Mouse (Mus musculus) lung, postnatal 0 days (tissue): Measurements from ENCODE around the gene Hist1h2bk. TPM values are rescaled to one million over a fixed set of nuclear protein-coding genes. Genes with fewer than 3 reads are reported as not detected.

Source experiments
- ATAC-seq: fragments of 200-750 bp; cut with Nextera tagmentation; 2 replicates; pipeline ENCODE4 v1.8.0; 2017; ENCODE audit warnings: moderate library complexity
- DNase-seq: peaks from one replicate; pipeline ENCODE4 v3.0.0-alpha.2; 2016; ENCODE audit warnings: low spot score
- H3K27ac ChIP-seq: fragments of 300-500 bp; sonication (generic); 2 replicates; pipeline ENCODE4 v1.5.1; 2014; ENCODE audit warnings: antibody characterized with exemption, mild to moderate bottlenecking, low read length, mixed read lengths
- H3K27me3 ChIP-seq: fragments of 300-500 bp; sonication (generic); replicated peaks from 2 replicates; pipeline ENCODE4 v1.6.1; 2014; ENCODE audit warnings: low read length, mixed read lengths; ENCODE audit not compliant: insufficient read depth
- H3K36me3 ChIP-seq: fragments of 300-500 bp; sonication (generic); 2 replicates; pipeline ENCODE4 v1.6.1; 2014; ENCODE audit warnings: low read length, mixed read lengths; ENCODE audit not compliant: insufficient read depth
- H3K4me1 ChIP-seq: fragments of 300-500 bp; sonication (generic); 2 replicates; pipeline ENCODE4 v1.6.1; 2014; ENCODE audit warnings: antibody characterized with exemption, low read depth, low read length, mixed read lengths; ENCODE audit not compliant: insufficient read depth
- H3K4me2 ChIP-seq: fragments of 300-500 bp; sonication (generic); replicated peaks from 2 replicates; pipeline ENCODE4 v1.6.1; 2014; ENCODE audit warnings: low read depth, mild to moderate bottlenecking, low read length, moderate library complexity, mixed read lengths
- H3K4me3 ChIP-seq: fragments of 300-500 bp; sonication (generic); 2 replicates; pipeline ENCODE4 v1.5.1; 2014; ENCODE audit warnings: low read depth, low read length
- H3K9ac ChIP-seq: fragments of 300-500 bp; sonication (generic); replicated peaks from 2 replicates; pipeline ENCODE4 v1.6.1; 2014; ENCODE audit warnings: low read depth, mild to moderate bottlenecking
- H3K9me3 ChIP-seq: fragments of 300-500 bp; sonication (generic); 2 replicates; pipeline ENCODE4 v1.6.1; 2016; ENCODE audit warnings: low read length, mixed read lengths
- CTCF ChIP-seq: IDR thresholded peaks from 2 replicates; pipeline ENCODE4 v1.5.1; 2016; ENCODE audit warnings: antibody characterized with exemption, mild to moderate bottlenecking
- EP300 ChIP-seq: IDR thresholded peaks from 2 replicates; pipeline ENCODE4 v1.6.1; 2016; ENCODE audit warnings: antibody characterized with exemption, mild to moderate bottlenecking, control low read depth
- WGBS: fragments of 180-500 bp; shearing (Covaris S2); extraction: QIAGEN DNeasy Blood & Tissue Kit; methylation state at CpG from one replicate; pipeline ENCODE4 v1.1.7; 2014; 5-methylcytosine and 5-hydroxymethylcytosine counted together
- polyA plus RNA-seq: library from polyadenylated mRNA; unstranded; fragments of >200 nt; fragmentation: Nextera tagmentation; extraction: Ambion mirVana; gene quantifications from 2 replicates; pipeline ENCODE4 v1.2.1, GENCODE M21; 2015

Gene Hist1h2bk
- polyA plus RNA-seq, 1 experiment from 2014 or later = 0.45 TPM

DNA sequence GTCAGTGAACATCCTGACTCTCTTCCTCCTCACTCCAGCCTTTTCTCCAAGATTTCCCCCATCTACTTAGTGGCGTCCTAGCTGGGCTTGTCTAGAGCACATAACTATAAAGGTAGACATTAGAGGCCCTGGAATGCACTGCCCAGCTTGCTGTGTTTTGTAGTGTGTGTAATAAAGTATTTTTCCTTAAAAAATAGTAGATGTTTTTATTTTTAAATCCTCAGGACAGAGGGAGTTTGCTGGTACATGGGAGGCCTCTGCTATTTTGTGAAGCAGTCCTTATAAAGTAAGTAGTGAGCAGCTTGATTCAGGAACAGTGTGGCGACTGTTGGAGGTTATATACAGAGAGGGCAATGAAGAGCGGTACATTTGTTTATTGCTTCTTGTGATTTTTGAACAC lies 27.0 kb upstream of the Hist1h2bk start:
- no peak overlapping the region for H3K4me2 ChIP-seq
- no peaks in the 10 kb centered on the region for H3K9me3 ChIP-seq
- DNase-seq = no peak
- H3K4me3 ChIP-seq = no peak overlapping the region
- WGBS = 80% methylated on average over 3 of the region's 3 CpGs
- no peak for TF ChIP-seq EP300
- TF ChIP-seq CTCF = no peak
- H3K27me3 ChIP-seq = peaks cover 68% of the 10 kb centered on the region
- H3K4me1 ChIP-seq = peaks cover 4% of the 10 kb centered on the region; the same call in 1 of the 2 replicates
- H3K9ac ChIP-seq = no peak overlapping the region
- no peak overlapping the region for H3K27ac ChIP-seq
- no peaks in the 10 kb centered on the region for H3K36me3 ChIP-seq
- ATAC-seq = no peak

DNA sequence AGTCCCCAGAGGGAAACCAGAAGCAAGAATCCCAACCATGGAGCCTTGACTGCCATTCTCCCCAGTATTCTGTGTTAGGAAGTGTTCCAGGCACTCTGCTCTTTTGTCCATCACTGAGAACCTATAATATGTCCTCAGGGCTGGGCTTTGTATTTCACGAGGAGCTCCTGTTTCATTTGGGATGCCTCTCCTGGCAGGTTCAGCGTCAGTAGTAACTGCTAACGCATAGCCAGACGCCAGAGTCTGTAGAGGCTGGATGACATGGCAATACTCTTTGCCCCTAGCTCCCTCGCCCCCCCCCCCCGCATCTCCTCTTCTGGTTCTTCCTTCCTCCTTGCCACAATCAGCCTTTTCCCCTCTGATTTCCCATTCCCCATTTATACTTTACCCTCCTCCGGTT lies 26.0 kb upstream of the Hist1h2bk start, which contains the start of gene Prss16:
Gene Prss16, minus strand, starts transcription at position 101 of the 400 bp plus-strand sequence.
- no peak for ATAC-seq
- Histone ChIP-seq H3K4me1 (peaks cover 9% of the 10 kb centered on the region; the same call in 1 of the 2 replicates), H3K27ac (no peak within 1 kb of the TSS), H3K27me3 (peaks cover 70% of the 10 kb centered on the region), H3K9me3 (no peaks in the 10 kb centered on the region), H3K4me2 (no peak within 1 kb of the TSS), H3K9ac (no peak within 1 kb of the TSS), H3K36me3 (no peaks in the 10 kb centered on the region), H3K4me3 (no peak within 1 kb of the TSS)
- 31% methylated on average over 7 of the region's 7 CpGs for WGBS
- DNase-seq = no peak
- TF ChIP-seq CTCF (no peak), EP300 (no peak)

DNA sequence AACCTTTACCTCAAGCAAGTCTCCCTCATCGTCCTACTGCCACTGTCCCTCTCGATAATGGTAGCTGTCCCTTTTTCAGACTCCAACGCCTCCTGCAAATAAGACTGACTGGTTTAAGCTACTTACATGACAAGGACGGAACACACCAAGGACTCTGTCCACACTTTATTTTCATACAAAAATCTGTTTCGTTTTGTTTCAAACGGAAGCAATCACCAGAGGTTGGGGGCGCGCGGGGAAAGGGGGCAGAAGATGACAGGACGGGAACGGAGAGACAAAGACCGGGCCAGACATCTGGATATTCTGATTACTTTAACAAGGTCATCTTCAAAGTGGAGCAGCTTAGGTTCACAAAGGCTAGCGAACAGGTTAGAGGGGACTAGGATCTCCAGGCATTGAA lies 22.0 kb upstream of the Hist1h2bk start:
- Histone ChIP-seq H3K9me3 (no peaks in the 10 kb centered on the region), H3K36me3 (no peaks in the 10 kb centered on the region), H3K9ac (no peak overlapping the region), H3K4me2 (peak overlapping the region; percentile 52), H3K27ac (no peak overlapping the region), H3K27me3 (peaks cover 43% of the 10 kb centered on the region), H3K4me3 (peak overlapping the region; percentile 24; the same call in 1 of the 2 replicates), H3K4me1 (peaks cover 5% of the 10 kb centered on the region; the same call in 1 of the 2 replicates)
- WGBS = 15% methylated on average over 13 of the region's 13 CpGs
- DNase-seq (no peak), ATAC-seq (no peak)
- no peak for TF ChIP-seq CTCF
- no peak for TF ChIP-seq EP300

DNA sequence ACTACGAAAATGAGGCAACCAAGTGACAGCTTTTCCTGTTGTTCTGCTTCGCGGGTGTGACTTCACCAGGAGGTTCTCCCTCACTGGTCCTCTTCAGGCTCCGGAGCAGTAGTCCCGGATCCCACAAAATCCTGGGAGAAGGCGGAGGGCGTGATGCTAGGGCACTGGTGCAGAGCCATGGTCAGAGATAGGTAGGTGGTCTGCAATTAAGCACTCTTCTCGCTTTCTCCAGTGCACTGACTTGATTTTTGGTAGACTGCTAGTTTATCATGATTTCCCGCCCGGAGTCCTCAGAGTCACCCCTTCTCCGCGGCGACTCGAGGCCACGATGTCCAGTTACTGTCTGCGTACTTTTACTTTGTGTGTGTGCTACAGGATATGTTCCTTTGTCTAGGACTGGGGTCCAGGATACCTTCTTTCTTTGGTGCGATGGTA lies 21.2 kb upstream of the Hist1h2bk start:
- Histone ChIP-seq H3K9me3 (no peaks in the 10 kb centered on the region), H3K9ac (no peak overlapping the region), H3K4me3 (peak overlapping the region; percentile 24), H3K4me2 (peak overlapping the region; percentile 52), H3K27ac (no peak overlapping the region), H3K4me1 (peaks cover 5% of the 10 kb centered on the region; the same call in 1 of the 2 replicates), H3K36me3 (no peaks in the 10 kb centered on the region), H3K27me3 (peaks cover 36% of the 10 kb centered on the region)
- TF ChIP-seq CTCF (no peak), EP300 (no peak)
- 10% methylated on average over 17 of the region's 17 CpGs for WGBS
- ATAC-seq (no peak), DNase-seq (no peak)

- DNase-seq = peak; percentile 64
- peak; percentile 32 for TF ChIP-seq CTCF
- peak; percentile 25; the same call in 1 of the 2 replicates for TF ChIP-seq EP300
- H3K4me1 ChIP-seq = peaks cover 5% of the 10 kb centered on the region; the same call in 1 of the 2 replicates
- peaks cover 28% of the 10 kb centered on the region for H3K27me3 ChIP-seq
- H3K36me3 ChIP-seq = no peaks in the 10 kb centered on the region
- no peak overlapping the region for H3K27ac ChIP-seq
- H3K9me3 ChIP-seq = no peaks in the 10 kb centered on the region
- peak; percentile 88 for ATAC-seq
- H3K4me2 ChIP-seq = 0 out of 2 replicates have a peak overlapping the region, but pooled peaks have one; percentile 12
- H3K9ac ChIP-seq = no peak overlapping the region
- 17% methylated on average over 27 of the region's 27 CpGs for WGBS
- no peak overlapping the region for H3K4me3 ChIP-seq
Measured at GRCm38 (mm10) chr13:22015479-22016450, 19.9 kb upstream of the Hist1h2bk start.
